Mouse (Mus musculus) bone marrow macrophage, adult 2 months (primary cell): ENCODE measurements at regions not wholly inside any gene's neighbourhood (a gene's known extent, or its start where the extent isn't known, plus 50 kb on each side); places are given as distances from the start of the nearest gene placed in this dataset.

ENCODE experiments used
- CTCF ChIP-seq: IDR thresholded peaks from 2 replicates; pipeline ENCODE4 v1.5.1; 2012; ENCODE audit warnings: low read depth, mild to moderate bottlenecking, low read length, moderate library complexity
- POLR2A ChIP-seq: IDR thresholded peaks from 2 replicates; pipeline ENCODE4 v1.6.1; 2012; ENCODE audit warnings: mild to moderate bottlenecking, low read depth, low read length, borderline replicate concordance

- TF ChIP-seq POLR2A, result no peak
- TF ChIP-seq CTCF, result no peak
Observed at GRCm38 (mm10) chr3:41413771-41414170, 141.8 kb upstream of the Jade1 start.
